Mouse (Mus musculus): ENCODE measurements around the gene Hexdc.
A peak's percentile ranks its signal among the peaks of the same experiment; 100 is the strongest.

Gene Hexdc

GRCm38 (mm10) chr11:121204161-121205006, at the start of gene Hexdc, which contains the start of gene Ogfod3:
Hexdc (plus strand) TSS chr11:121204433.
Ogfod3 (minus strand) TSS chr11:121204711.
- peak; percentile 87 to 91 for DNase-seq (ENCODE audit: low spot score in 2 of 2)

GRCm38 (mm10) chr11:121156411-121156891, 47.8 kb upstream of the Hexdc start:
- no peak for DNase-seq (ENCODE audit: low spot score in 2 of 2)

- DNase-seq (ENCODE audit: low spot score in 2 of 2), result no peak
Observed at GRCm38 (mm10) chr11:121159971-121160370, 44.3 kb upstream of the Hexdc start, which contains the start of gene Uts2r. Uts2r (plus strand) TSS chr11:121160271.

GRCm38 (mm10) chr11:121160636-121161346, 43.4 kb upstream of the Hexdc start:
- no peak for DNase-seq (ENCODE audit: low spot score in 2 of 2)

GRCm38 (mm10) chr11:121163751-121164150, 40.5 kb upstream of the Hexdc start:
- DNase-seq (ENCODE audit: low spot score in 2 of 2), result no peak

GRCm38 (mm10) chr11:121173203-121173602, 31.0 kb upstream of the Hexdc start:
- no peak for DNase-seq (ENCODE audit: low spot score in 2 of 2)

- DNase-seq (ENCODE audit: low spot score in 2 of 2), result no peak
Observed at GRCm38 (mm10) chr11:121174234-121174633, 30.0 kb upstream of the Hexdc start.

GRCm38 (mm10) chr11:121176285-121177270, 27.7 kb upstream of the Hexdc start:
- no peak for DNase-seq (ENCODE audit: low spot score in 2 of 2)

GRCm38 (mm10) chr11:121189681-121190080, 14.6 kb upstream of the Hexdc start:
- DNase-seq (ENCODE audit: low spot score in 2 of 2), result no peak

GRCm38 (mm10) chr11:121192742-121193141, 11.5 kb upstream of the Hexdc start:
- no peak for DNase-seq (ENCODE audit: low spot score in 2 of 2)

GRCm38 (mm10) chr11:121193415-121193814, 10.8 kb upstream of the Hexdc start:
- no peak for DNase-seq (ENCODE audit: low spot score in 2 of 2)

- DNase-seq (ENCODE audit: low spot score in 2 of 2), result no peak
Observed at GRCm38 (mm10) chr11:121198622-121199021, 5.6 kb upstream of the Hexdc start.

- no peak for DNase-seq (ENCODE audit: low spot score in 2 of 2)
Observed at GRCm38 (mm10) chr11:121199851-121200250, 4.4 kb upstream of the Hexdc start.

- no peak for DNase-seq (ENCODE audit: low spot score in 2 of 2)
Observed at GRCm38 (mm10) chr11:121200781-121201180, 3.5 kb upstream of the Hexdc start.

- no peak for DNase-seq (ENCODE audit: low spot score in 2 of 2)
Observed at GRCm38 (mm10) chr11:121201436-121202198, 2.6 kb upstream of the Hexdc start.

- no peak for DNase-seq (ENCODE audit: low spot score in 2 of 2)
Observed at GRCm38 (mm10) chr11:121203859-121204160, 423 bp upstream of the Hexdc start.

GRCm38 (mm10) chr11:121216831-121217230, 12.6 kb downstream of the Hexdc start:
- no peak for DNase-seq (ENCODE audit: low spot score in 2 of 2)

- no peak for DNase-seq (ENCODE audit: low spot score in 2 of 2)
Observed at GRCm38 (mm10) chr11:121219776-121220175, 15.5 kb downstream of the Hexdc start.

GRCm38 (mm10) chr11:121220771-121221170, 16.5 kb downstream of the Hexdc start:
- no peak for DNase-seq (ENCODE audit: low spot score in 2 of 2)

- DNase-seq (ENCODE audit: low spot score in 2 of 2), result no peak
Observed at GRCm38 (mm10) chr11:121221321-121222010, 17.2 kb downstream of the Hexdc start.

All from frontal cortex, postnatal 14 days (tissue).